Mouse (Mus musculus) intestine, postnatal 0 days (tissue): ENCODE data around the gene Sh3kbp1. TPM values are rescaled to one million over a fixed set of nuclear protein-coding genes. Genes with fewer than 3 reads are reported as not detected.
A peak's percentile ranks its signal among the peaks of the same experiment; 100 is the strongest.

Experiments
- ATAC-seq: fragments of 200-750 bp; cut with Nextera tagmentation; 2 replicates; pipeline ENCODE4 v1.8.0; 2017; ENCODE audit warnings: mild to moderate bottlenecking, moderate TSS enrichment, moderate library complexity
- H3K27ac ChIP-seq: fragments of 300-500 bp; sonication (generic); 2 replicates; pipeline ENCODE4 v1.5.1; 2014; ENCODE audit warnings: mild to moderate bottlenecking, low read depth, low read length, moderate library complexity
- H3K27me3 ChIP-seq: fragments of 300-500 bp; sonication (generic); replicated peaks from 2 replicates; pipeline ENCODE4 v1.6.1; 2014; ENCODE audit warnings: low read length, mixed read lengths; ENCODE audit not compliant: control insufficient read depth, insufficient read depth
- H3K36me3 ChIP-seq: fragments of 300-500 bp; sonication (generic); 2 replicates; pipeline ENCODE4 v1.6.1; 2014; ENCODE audit warnings: mild to moderate bottlenecking, moderate library complexity; ENCODE audit not compliant: control insufficient read depth, insufficient read depth
- H3K4me1 ChIP-seq: fragments of 300-500 bp; sonication (generic); replicated peaks from 2 replicates; pipeline ENCODE4 v1.6.1; 2014; ENCODE audit warnings: antibody characterized with exemption, low read length, mixed read lengths; ENCODE audit not compliant: control insufficient read depth, insufficient read depth
- H3K4me2 ChIP-seq: fragments of 300-500 bp; sonication (generic); replicated peaks from 2 replicates; pipeline ENCODE4 v1.6.1; 2014; ENCODE audit warnings: low read depth, mild to moderate bottlenecking, moderate library complexity
- H3K4me3 ChIP-seq: fragments of 300-500 bp; sonication (generic); 2 replicates; pipeline ENCODE4 v1.5.1; 2014; ENCODE audit warnings: low read depth, low read length
- H3K9ac ChIP-seq: fragments of 300-500 bp; sonication (generic); 2 replicates; pipeline ENCODE4 v1.6.1; 2014; ENCODE audit warnings: mild to moderate bottlenecking, low read depth, low read length
- H3K9me3 ChIP-seq: fragments of 300-500 bp; sonication (generic); 2 replicates; pipeline ENCODE4 v1.6.1; 2016; ENCODE audit warnings: mixed run types; ENCODE audit not compliant: control insufficient read depth
- CTCF ChIP-seq: sonication (generic); IDR thresholded peaks from 2 replicates; pipeline ENCODE4 v1.5.1; 2016; ENCODE audit warnings: low read depth, mild to moderate bottlenecking, control low read depth, antibody characterized with exemption, moderate library complexity
- WGBS: fragments of 180-500 bp; shearing (Covaris S2); extraction: QIAGEN DNeasy Blood & Tissue Kit; methylation state at CpG from one replicate; pipeline ENCODE4 v1.1.7; 2014; 5-methylcytosine and 5-hydroxymethylcytosine counted together
- polyA plus RNA-seq: library from polyadenylated mRNA; unstranded; fragments of >200 nt; fragmentation: Nextera tagmentation; extraction: Ambion mirVana; gene quantifications from 2 replicates; pipeline ENCODE4 v1.2.1, GENCODE M21; 2015

Gene Sh3kbp1
- polyA plus RNA-seq, 1 experiment from 2014 or later, result 7.7 TPM

DNA sequence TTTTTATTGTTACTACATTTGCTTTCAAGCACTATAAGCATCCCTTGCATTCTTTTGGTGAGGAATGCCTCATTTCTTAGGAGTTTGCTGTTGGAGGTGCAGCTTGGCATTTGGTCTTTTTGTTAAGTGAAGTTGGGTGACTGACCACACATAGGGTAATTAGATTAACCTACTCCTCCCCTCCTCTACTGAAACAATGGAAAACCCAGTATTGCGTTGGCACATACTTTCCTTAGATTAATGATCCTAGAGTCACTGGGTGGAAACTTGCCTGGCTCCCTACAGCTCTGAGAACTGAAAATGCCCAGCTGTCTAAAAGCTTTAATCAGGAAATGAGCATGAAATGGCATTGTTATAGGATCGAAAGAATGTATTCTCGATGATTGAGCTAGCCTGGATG is 117.5 kb downstream of the Sh3kbp1 start:
- 69% methylated on average over 3 of the region's 3 CpGs for WGBS
- Histone ChIP-seq H3K4me2 (no peak overlapping the region), H3K4me1 (no peaks in the 10 kb centered on the region), H3K36me3 (no peaks in the 10 kb centered on the region), H3K4me3 (no peak overlapping the region), H3K27me3 (no peaks in the 10 kb centered on the region), H3K9me3 (no peaks in the 10 kb centered on the region), H3K9ac (no peak overlapping the region), H3K27ac (no peak overlapping the region)
- no peak for ATAC-seq
- TF ChIP-seq CTCF, result no peak

DNA sequence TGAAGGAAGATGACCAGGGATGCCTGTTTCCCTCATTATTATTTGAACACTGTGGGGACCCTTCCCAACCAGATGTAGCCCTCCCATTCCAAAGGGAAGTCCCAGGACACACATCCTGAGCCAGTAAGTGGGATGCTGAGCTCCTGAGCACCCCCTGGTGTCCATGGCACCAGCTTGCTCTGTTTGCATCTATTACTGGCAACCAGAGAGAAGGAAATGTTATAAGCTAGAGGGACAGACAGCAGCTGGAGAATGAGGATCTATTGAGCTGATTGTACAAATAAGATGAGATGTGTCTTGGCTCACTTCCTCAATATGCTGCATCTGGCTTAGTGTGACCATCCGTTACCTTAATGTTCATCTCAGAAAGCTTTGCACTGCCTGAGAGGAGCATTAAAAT is 124.8 kb downstream of the Sh3kbp1 start:
- Histone ChIP-seq H3K4me1 (no peaks in the 10 kb centered on the region), H3K9ac (no peak overlapping the region), H3K27me3 (no peaks in the 10 kb centered on the region), H3K36me3 (no peaks in the 10 kb centered on the region), H3K27ac (no peak overlapping the region), H3K4me2 (no peak overlapping the region), H3K9me3 (no peaks in the 10 kb centered on the region), H3K4me3 (no peak overlapping the region)
- TF ChIP-seq CTCF, result peak; percentile 75
- WGBS, result 69% methylated on average over 1 of the region's 1 CpGs
- no peak for ATAC-seq

DNA sequence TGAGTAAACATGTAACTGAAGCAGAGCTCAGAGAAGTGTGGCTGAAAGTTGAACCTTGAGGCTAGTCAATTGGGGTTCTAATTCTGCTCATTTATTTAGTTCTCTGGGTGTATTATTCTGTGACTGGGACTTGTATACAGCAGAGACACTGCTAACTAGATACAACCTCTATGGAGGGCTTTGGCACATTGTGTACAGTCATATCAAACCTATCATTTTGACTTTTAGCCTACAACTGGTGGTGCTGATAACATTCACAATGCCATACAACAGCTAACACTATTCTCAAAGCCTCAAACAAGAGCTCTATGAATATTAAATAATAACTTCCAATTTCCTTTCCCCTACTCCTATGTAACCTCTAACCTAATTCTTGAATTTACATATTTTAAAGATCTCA is 129.2 kb downstream of the Sh3kbp1 start:
- Histone ChIP-seq H3K27me3 (no peaks in the 10 kb centered on the region), H3K4me2 (no peak overlapping the region), H3K27ac (no peak overlapping the region), H3K36me3 (no peaks in the 10 kb centered on the region), H3K4me1 (no peaks in the 10 kb centered on the region), H3K9ac (no peak overlapping the region), H3K9me3 (no peaks in the 10 kb centered on the region), H3K4me3 (no peak overlapping the region)
- ATAC-seq, result no peak
- TF ChIP-seq CTCF, result no peak

DNA sequence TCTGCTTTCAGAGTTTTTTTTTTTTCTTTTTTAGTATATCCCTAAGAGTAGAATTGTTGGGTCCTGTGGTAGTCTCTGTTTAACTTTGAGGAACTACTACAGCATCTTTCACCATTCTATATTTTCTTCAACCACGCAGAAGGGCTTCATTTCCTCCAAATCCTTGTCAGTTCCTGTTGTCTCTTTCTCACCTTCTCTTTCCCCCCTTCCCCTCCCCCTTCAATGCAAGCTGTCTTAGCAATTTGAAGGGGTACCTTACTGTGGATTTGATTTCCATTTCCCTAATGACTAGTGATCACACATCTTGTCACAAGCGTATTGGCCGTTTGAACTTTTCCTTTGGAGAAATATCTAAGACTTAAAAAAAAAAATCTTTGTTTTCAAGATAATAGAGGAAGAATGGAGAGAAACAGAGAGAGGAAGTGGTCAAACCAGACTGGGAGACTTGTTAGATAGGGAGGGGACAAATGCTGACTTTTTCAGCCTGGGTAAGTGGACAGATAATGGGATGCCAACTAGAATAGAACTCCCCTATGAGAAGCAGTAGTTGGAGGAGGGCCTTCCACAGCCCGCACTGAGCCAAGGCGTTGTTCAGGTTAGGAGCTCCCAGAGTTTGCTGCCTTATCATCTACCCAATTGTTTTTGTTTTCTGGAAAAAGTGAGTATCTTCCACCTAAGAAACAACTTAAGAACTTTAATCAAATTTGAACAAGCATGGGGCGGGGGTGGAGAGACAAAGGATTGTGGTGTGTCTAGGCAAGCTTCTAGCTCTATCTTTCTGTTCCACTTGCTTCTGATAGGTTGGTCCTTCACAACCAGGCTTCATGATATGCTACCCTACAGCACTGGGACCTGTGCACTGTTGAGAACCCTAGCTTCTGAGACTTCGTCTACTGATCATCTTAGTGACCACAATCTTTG is 130.1 kb downstream of the Sh3kbp1 start:
- no peaks in the 10 kb centered on the region for H3K27me3 ChIP-seq
- H3K4me2 ChIP-seq, result no peak overlapping the region
- H3K9me3 ChIP-seq, result no peaks in the 10 kb centered on the region
- 85% methylated on average over 7 of the region's 7 CpGs for WGBS
- no peak for TF ChIP-seq CTCF
- no peaks in the 10 kb centered on the region for H3K36me3 ChIP-seq
- no peak overlapping the region for H3K4me3 ChIP-seq
- no peak overlapping the region for H3K27ac ChIP-seq
- no peak overlapping the region for H3K9ac ChIP-seq
- no peaks in the 10 kb centered on the region for H3K4me1 ChIP-seq
- ATAC-seq, result no peak

DNA sequence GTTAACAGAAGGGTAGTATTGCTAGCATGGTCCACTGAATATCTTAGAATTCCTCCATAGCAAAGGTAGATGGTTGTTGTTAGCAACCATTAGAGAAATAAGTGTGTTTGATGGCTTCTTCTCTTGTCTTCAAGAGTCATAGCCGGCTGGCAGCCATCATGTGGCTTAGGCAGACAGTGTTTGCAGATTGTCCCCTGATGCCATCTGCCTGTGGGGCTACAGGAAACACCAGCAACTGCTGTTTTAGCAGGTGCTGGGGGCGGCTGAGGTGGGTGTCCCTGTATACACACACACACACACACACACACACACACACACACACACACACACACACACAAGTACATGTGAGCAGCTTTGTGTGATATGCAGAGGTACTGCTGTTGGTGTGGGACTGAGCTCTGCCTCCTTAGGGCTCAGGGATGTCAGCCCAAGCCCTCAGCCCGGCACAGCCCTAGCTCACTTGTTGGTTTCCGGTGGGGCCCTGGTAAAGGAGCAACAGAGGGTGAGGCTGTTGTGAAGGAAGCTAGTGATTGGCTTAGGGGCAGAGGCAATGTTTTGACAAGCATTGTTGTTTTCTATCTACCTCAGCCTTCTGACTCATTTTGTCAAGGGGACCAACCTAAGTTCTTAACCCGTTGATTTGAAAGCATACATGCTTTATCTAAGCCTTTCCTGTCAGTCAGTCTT is 130.9 kb downstream of the Sh3kbp1 start:
- Histone ChIP-seq H3K9me3 (no peaks in the 10 kb centered on the region), H3K4me1 (no peaks in the 10 kb centered on the region), H3K9ac (no peak overlapping the region), H3K27ac (no peak overlapping the region), H3K4me3 (no peak overlapping the region), H3K27me3 (no peaks in the 10 kb centered on the region), H3K4me2 (no peak overlapping the region), H3K36me3 (no peaks in the 10 kb centered on the region)
- no peak for ATAC-seq
- 93% methylated on average over 5 of the region's 5 CpGs for WGBS
- TF ChIP-seq CTCF, result no peak

DNA sequence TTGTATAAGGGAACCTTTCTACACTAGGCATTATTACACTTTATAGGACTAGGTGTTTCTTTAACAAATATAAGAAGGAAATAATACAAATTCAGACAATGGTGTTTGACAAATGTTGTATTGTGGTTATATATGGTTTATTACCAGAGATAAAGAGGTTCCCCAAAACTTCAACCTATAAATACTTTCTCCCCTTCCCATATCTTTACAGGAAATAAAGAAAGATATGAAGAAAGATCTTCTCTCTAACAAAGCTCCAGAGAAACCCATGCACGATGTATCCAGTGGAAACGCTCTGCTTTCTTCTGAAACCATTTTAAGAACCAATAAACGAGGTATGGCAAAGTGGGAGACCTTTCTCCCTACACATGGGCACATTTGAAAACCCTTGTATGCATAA is 136.7 kb downstream of the Sh3kbp1 start:
- H3K4me3 ChIP-seq, result no peak overlapping the region
- H3K9ac ChIP-seq, result no peak overlapping the region
- no peaks in the 10 kb centered on the region for H3K4me1 ChIP-seq
- no peak overlapping the region for H3K27ac ChIP-seq
- no peaks in the 10 kb centered on the region for H3K36me3 ChIP-seq
- no peak overlapping the region for H3K4me2 ChIP-seq
- no peaks in the 10 kb centered on the region for H3K27me3 ChIP-seq
- WGBS, result 84% methylated on average over 3 of the region's 3 CpGs
- H3K9me3 ChIP-seq, result no peaks in the 10 kb centered on the region
- TF ChIP-seq CTCF, result no peak
- no peak for ATAC-seq
